Mouse (Mus musculus) cerebellum, adult 2 months (tissue): ENCODE measurements at regions not wholly inside any gene's neighbourhood (a gene's known extent, or its start where the extent isn't known, plus 50 kb on each side); places are given as distances from the start of the nearest gene placed in this dataset.
A peak's percentile ranks its signal among the peaks of the same experiment; 100 is the strongest.

Experiments
- CTCF ChIP-seq: fragments of 200-500 bp; IDR thresholded peaks from 2 replicates; pipeline ENCODE4 v1.5.1; 2011; ENCODE audit warnings: low read depth, mild to moderate bottlenecking, control low read depth, low read length, moderate library complexity, borderline replicate concordance; ENCODE audit not compliant: insufficient read depth
- POLR2A ChIP-seq: fragments of 200-500 bp; IDR thresholded peaks from 2 replicates; pipeline ENCODE4 v1.6.1; 2011; ENCODE audit warnings: low read length, control low read depth, borderline replicate concordance; ENCODE audit not compliant: insufficient read depth

- TF ChIP-seq POLR2A (no peak), CTCF (0 out of 2 replicates have a peak, but pooled peaks have one; percentile 10)
Observed at GRCm38 (mm10) chr4:75713960-75714359, 435.9 kb upstream of the Dmac1 start.
